Mouse (Mus musculus): ENCODE results near the gene Dact3. TPM values are rescaled to one million over a fixed set of nuclear protein-coding genes. Genes with fewer than 3 reads are reported as not detected.

Gene Dact3
- polyA plus RNA-seq, 1 experiment: 1.7 TPM

DNA sequence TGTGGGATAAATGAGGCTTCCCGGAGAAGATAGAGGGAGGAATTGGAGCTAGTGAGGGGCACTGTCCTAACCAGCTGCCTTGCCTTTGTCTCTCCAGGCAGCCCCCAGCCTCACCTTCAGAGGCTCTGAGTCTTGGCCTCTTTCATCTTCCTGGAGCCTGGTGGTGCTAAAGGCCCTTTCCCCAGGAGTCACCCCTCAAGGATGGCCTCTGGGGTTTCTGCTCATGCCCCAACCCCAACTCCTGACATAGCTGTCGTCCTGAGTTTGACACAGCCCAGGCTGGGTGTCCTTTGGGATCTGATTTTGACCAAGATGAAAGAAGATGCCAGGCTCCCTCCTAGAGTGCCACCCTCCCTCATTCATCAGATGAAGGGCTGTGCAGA, 35.0 kb upstream of the Dact3 start:
- H3K27ac ChIP-seq (ENCODE audit: control insufficient read depth, insufficient read depth, low read depth, low read length, poor library complexity): no peak overlapping the region
- no peak overlapping the region for H3K4me3 ChIP-seq (replicated peaks; ENCODE audit: control insufficient read depth, low read depth, low read length)
- TF ChIP-seq CTCF (IDR thresholded peaks at IDR 0.05; ENCODE audit: control insufficient read depth, insufficient read depth, low read length): no peak
- no peak for TF ChIP-seq POLR2A (IDR thresholded peaks at IDR 0.05; ENCODE audit: borderline replicate concordance, control insufficient read depth, low read depth, low read length)
- peaks cover 13% of the 10 kb centered on the region for H3K4me1 ChIP-seq (ENCODE audit: control insufficient read depth, insufficient read depth, low read length)
- WGBS: 89% methylated on average over 2 of the region's 2 CpGs

DNA sequence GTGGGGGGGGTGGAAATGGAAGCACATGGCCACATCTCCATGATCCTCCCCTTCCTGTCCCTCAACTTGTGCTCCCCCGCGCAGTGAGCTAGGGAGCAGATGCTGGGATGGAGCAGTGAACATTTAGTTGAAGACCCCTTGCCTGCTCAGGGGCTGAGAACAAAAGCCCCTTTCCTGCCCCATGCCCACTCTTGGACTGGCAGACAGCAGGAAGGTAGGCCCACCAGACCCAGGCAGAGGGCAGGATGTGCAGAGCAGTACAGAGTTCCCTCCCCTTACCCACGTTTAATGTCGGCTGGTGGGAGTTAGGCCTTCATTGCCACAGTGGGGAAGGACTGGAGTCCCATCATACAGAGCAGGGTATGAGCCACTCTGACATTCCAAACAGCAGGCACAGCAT, 34.0 kb upstream of the Dact3 start:
- Histone ChIP-seq H3K4me3 (replicated peaks; ENCODE audit: control insufficient read depth, low read depth, low read length) (no peak overlapping the region), H3K27ac (ENCODE audit: control insufficient read depth, insufficient read depth, low read depth, low read length, poor library complexity) (peak overlapping the region; percentile 89), H3K4me1 (ENCODE audit: control insufficient read depth, insufficient read depth, low read length) (peaks cover 13% of the 10 kb centered on the region)
- no peak for TF ChIP-seq POLR2A (IDR thresholded peaks at IDR 0.05; ENCODE audit: borderline replicate concordance, control insufficient read depth, low read depth, low read length)
- TF ChIP-seq CTCF (IDR thresholded peaks at IDR 0.05; ENCODE audit: control insufficient read depth, insufficient read depth, low read length): no peak
- 45% methylated on average over 4 of the region's 4 CpGs for WGBS

GRCm38 (mm10) chr7:16841561-16842560, 33.3 kb upstream of the Dact3 start:
- WGBS: 10% methylated on average over 11 of the region's 11 CpGs
- TF ChIP-seq CTCF (IDR thresholded peaks at IDR 0.05; ENCODE audit: control insufficient read depth, insufficient read depth, low read length): no peak
- no peak for TF ChIP-seq POLR2A (IDR thresholded peaks at IDR 0.05; ENCODE audit: borderline replicate concordance, control insufficient read depth, low read depth, low read length)
- H3K4me1 ChIP-seq (ENCODE audit: control insufficient read depth, insufficient read depth, low read length): peaks cover 13% of the 10 kb centered on the region

GRCm38 (mm10) chr7:16842645-16843063, 32.5 kb upstream of the Dact3 start, which contains the start of gene Prkd2:
Gene Prkd2 (plus strand): TSS chr7:16842902.
- WGBS: under 1% methylated on average over 32 of the region's 32 CpGs
- peaks cover 13% of the 10 kb centered on the region for H3K4me1 ChIP-seq (ENCODE audit: control insufficient read depth, insufficient read depth, low read length)

More at GRCm38 (mm10) chr7:16841561-16842560, 33.3 kb upstream of the Dact3 start:
- H3K27ac ChIP-seq (ENCODE audit: control insufficient read depth, insufficient read depth, low read depth, low read length, poor library complexity): peak overlapping the region; percentile 89
- H3K4me3 ChIP-seq (replicated peaks; ENCODE audit: control insufficient read depth, low read depth, low read length): peak overlapping the region; percentile 83

GRCm38 (mm10) chr7:16843441-16844171, 31.5 kb upstream of the Dact3 start:
- Histone ChIP-seq H3K4me1 (ENCODE audit: control insufficient read depth, insufficient read depth, low read length) (peaks cover 11% of the 10 kb centered on the region), H3K4me3 (replicated peaks; ENCODE audit: control insufficient read depth, low read depth, low read length) (peak overlapping the region; percentile 83), H3K27ac (ENCODE audit: control insufficient read depth, insufficient read depth, low read depth, low read length, poor library complexity) (peak overlapping the region; percentile 89)
- WGBS: under 1% methylated on average over 33 of the region's 33 CpGs
- TF ChIP-seq POLR2A (IDR thresholded peaks at IDR 0.05; ENCODE audit: borderline replicate concordance, control insufficient read depth, low read depth, low read length) (0 out of 2 replicates have a peak, but pooled peaks have one; percentile 32), CTCF (IDR thresholded peaks at IDR 0.05; ENCODE audit: control insufficient read depth, insufficient read depth, low read length) (no peak)

More at GRCm38 (mm10) chr7:16842645-16843063, 32.5 kb upstream of the Dact3 start, which contains the start of gene Prkd2:
- TF ChIP-seq POLR2A (IDR thresholded peaks at IDR 0.05; ENCODE audit: borderline replicate concordance, control insufficient read depth, low read depth, low read length): peak; percentile 85; the same call in 1 of the 2 replicates
- no peak for TF ChIP-seq CTCF (IDR thresholded peaks at IDR 0.05; ENCODE audit: control insufficient read depth, insufficient read depth, low read length)
- Histone ChIP-seq H3K4me3 (replicated peaks; ENCODE audit: control insufficient read depth, low read depth, low read length) (peak within 1 kb of the TSS; percentile 83), H3K27ac (ENCODE audit: control insufficient read depth, insufficient read depth, low read depth, low read length, poor library complexity) (peak within 1 kb of the TSS; percentile 89)

GRCm38 (mm10) chr7:16844696-16845071, 30.4 kb upstream of the Dact3 start:
- Histone ChIP-seq H3K4me3 (replicated peaks; ENCODE audit: control insufficient read depth, low read depth, low read length) (peak overlapping the region; percentile 77), H3K4me1 (ENCODE audit: control insufficient read depth, insufficient read depth, low read length) (peaks cover 11% of the 10 kb centered on the region), H3K27ac (ENCODE audit: control insufficient read depth, insufficient read depth, low read depth, low read length, poor library complexity) (peak overlapping the region; percentile 86)
- no peak for TF ChIP-seq POLR2A (IDR thresholded peaks at IDR 0.05; ENCODE audit: borderline replicate concordance, control insufficient read depth, low read depth, low read length)
- TF ChIP-seq CTCF (IDR thresholded peaks at IDR 0.05; ENCODE audit: control insufficient read depth, insufficient read depth, low read length): no peak
- 4% methylated on average over 3 of the region's 3 CpGs for WGBS

- 6% methylated on average over 14 of the region's 14 CpGs for WGBS
- H3K4me1 ChIP-seq (ENCODE audit: control insufficient read depth, insufficient read depth, low read length): peaks cover 11% of the 10 kb centered on the region
- peak overlapping the region; percentile 77 for H3K4me3 ChIP-seq (replicated peaks; ENCODE audit: control insufficient read depth, low read depth, low read length)
- peak overlapping the region; percentile 86 for H3K27ac ChIP-seq (ENCODE audit: control insufficient read depth, insufficient read depth, low read depth, low read length, poor library complexity)
- TF ChIP-seq CTCF (IDR thresholded peaks at IDR 0.05; ENCODE audit: control insufficient read depth, insufficient read depth, low read length): no peak
- no peak for TF ChIP-seq POLR2A (IDR thresholded peaks at IDR 0.05; ENCODE audit: borderline replicate concordance, control insufficient read depth, low read depth, low read length)
Measured at GRCm38 (mm10) chr7:16845072-16845819, 29.9 kb upstream of the Dact3 start.

Measured in bone marrow, adult 2 months (tissue).